Mouse (Mus musculus): Measurements from ENCODE around the gene Ghrhr. TPM values are rescaled to one million over a fixed set of nuclear protein-coding genes. Genes with fewer than 3 reads are reported as not detected.

Ghrhr gene
- polyA plus RNA-seq, 1 experiment from 2014 or later = not detected

- Histone ChIP-seq H3K27ac (no peak overlapping the region), H3K36me3 (peaks cover 1% of the 10 kb centered on the region; the same call in 1 of the 2 replicates), H3K4me3 (no peak overlapping the region), H3K4me2 (no peak overlapping the region), H3K27me3 (no peaks in the 10 kb centered on the region), H3K9ac (no peak overlapping the region), H3K4me1 (peaks cover 57% of the 10 kb centered on the region), H3K9me3 (no peaks in the 10 kb centered on the region)
- ATAC-seq (ENCODE audit: insufficient number of reproducible peaks, insufficient read depth, low FRiP score, low TSS enrichment, low read depth) = no peak
- 32% methylated on average over 5 of the region's 5 CpGs for WGBS
Observed at GRCm38 (mm10) chr6:55341688-55342087, 34.4 kb upstream of the Ghrhr start.

- Histone ChIP-seq H3K4me2 (no peak overlapping the region), H3K27ac (no peak overlapping the region), H3K4me3 (no peak overlapping the region), H3K9me3 (no peaks in the 10 kb centered on the region), H3K9ac (no peak overlapping the region), H3K4me1 (peaks cover 54% of the 10 kb centered on the region), H3K36me3 (peaks cover 7% of the 10 kb centered on the region), H3K27me3 (no peaks in the 10 kb centered on the region)
- 63% methylated on average over 9 of the region's 9 CpGs for WGBS
- ATAC-seq (ENCODE audit: insufficient number of reproducible peaks, insufficient read depth, low FRiP score, low TSS enrichment, low read depth) = no peak
Observed at GRCm38 (mm10) chr6:55342328-55342727, 33.8 kb upstream of the Ghrhr start.

- Histone ChIP-seq H3K4me2 (no peak overlapping the region), H3K9me3 (no peaks in the 10 kb centered on the region), H3K9ac (no peak overlapping the region), H3K36me3 (peaks cover 11% of the 10 kb centered on the region), H3K27me3 (no peaks in the 10 kb centered on the region), H3K4me1 (peaks cover 43% of the 10 kb centered on the region), H3K4me3 (no peak overlapping the region), H3K27ac (no peak overlapping the region)
- 86% methylated on average over 10 of the region's 10 CpGs for WGBS
- no peak for ATAC-seq (ENCODE audit: insufficient number of reproducible peaks, insufficient read depth, low FRiP score, low TSS enrichment, low read depth)
Observed at GRCm38 (mm10) chr6:55343446-55343845, 32.6 kb upstream of the Ghrhr start.

- 0 out of 2 replicates have a peak, but pooled peaks cover 1% of the 10 kb centered on the region for H3K9me3 ChIP-seq
- H3K4me2 ChIP-seq = no peak overlapping the region
- no peak for ATAC-seq (ENCODE audit: insufficient number of reproducible peaks, insufficient read depth, low FRiP score, low TSS enrichment, low read depth)
- peaks cover 33% of the 10 kb centered on the region for H3K4me1 ChIP-seq
- H3K4me3 ChIP-seq = no peak overlapping the region
- peaks cover 11% of the 10 kb centered on the region for H3K36me3 ChIP-seq
- WGBS = 83% methylated on average over 9 of the region's 9 CpGs
- no peak overlapping the region for H3K27ac ChIP-seq
- H3K9ac ChIP-seq = no peak overlapping the region
- no peaks in the 10 kb centered on the region for H3K27me3 ChIP-seq
Observed at GRCm38 (mm10) chr6:55344291-55345016, 31.6 kb upstream of the Ghrhr start.

GRCm38 (mm10) chr6:55345264-55345663, 30.8 kb upstream of the Ghrhr start:
- Histone ChIP-seq H3K4me2 (no peak overlapping the region), H3K9me3 (peaks cover 9% of the 10 kb centered on the region; the same call in 1 of the 2 replicates), H3K36me3 (peaks cover 11% of the 10 kb centered on the region), H3K27ac (no peak overlapping the region), H3K4me3 (no peak overlapping the region), H3K9ac (no peak overlapping the region), H3K4me1 (peaks cover 26% of the 10 kb centered on the region), H3K27me3 (no peaks in the 10 kb centered on the region)
- WGBS = 86% methylated on average over 10 of the region's 10 CpGs
- ATAC-seq (ENCODE audit: insufficient number of reproducible peaks, insufficient read depth, low FRiP score, low TSS enrichment, low read depth) = no peak

- Histone ChIP-seq H3K4me1 (peaks cover 14% of the 10 kb centered on the region), H3K27me3 (no peaks in the 10 kb centered on the region), H3K4me2 (no peak overlapping the region), H3K36me3 (peaks cover 11% of the 10 kb centered on the region), H3K9me3 (peaks cover 11% of the 10 kb centered on the region; the same call in 1 of the 2 replicates), H3K9ac (no peak overlapping the region), H3K27ac (no peak overlapping the region), H3K4me3 (no peak overlapping the region)
- WGBS = 86% methylated on average over 7 of the region's 7 CpGs
- ATAC-seq (ENCODE audit: insufficient number of reproducible peaks, insufficient read depth, low FRiP score, low TSS enrichment, low read depth) = no peak
Observed at GRCm38 (mm10) chr6:55346491-55346890, 29.6 kb upstream of the Ghrhr start.

- no peak for ATAC-seq (ENCODE audit: insufficient number of reproducible peaks, insufficient read depth, low FRiP score, low TSS enrichment, low read depth)
- Histone ChIP-seq H3K4me2 (no peak overlapping the region), H3K4me3 (no peak overlapping the region), H3K4me1 (peaks cover 2% of the 10 kb centered on the region; the same call in 1 of the 2 replicates), H3K36me3 (peaks cover 11% of the 10 kb centered on the region), H3K9ac (no peak overlapping the region), H3K27ac (no peak overlapping the region), H3K27me3 (no peaks in the 10 kb centered on the region), H3K9me3 (peaks cover 11% of the 10 kb centered on the region; the same call in 1 of the 2 replicates)
- 85% methylated on average over 5 of the region's 5 CpGs for WGBS
Observed at GRCm38 (mm10) chr6:55347711-55348571, 28.2 kb upstream of the Ghrhr start.

- ATAC-seq (ENCODE audit: insufficient number of reproducible peaks, insufficient read depth, low FRiP score, low TSS enrichment, low read depth) = no peak
- H3K4me2 ChIP-seq = no peak overlapping the region
- WGBS = 87% methylated on average over 4 of the region's 4 CpGs
- no peak overlapping the region for H3K27ac ChIP-seq
- no peaks in the 10 kb centered on the region for H3K4me1 ChIP-seq
- H3K27me3 ChIP-seq = no peaks in the 10 kb centered on the region
- peaks cover 11% of the 10 kb centered on the region for H3K36me3 ChIP-seq
- no peak overlapping the region for H3K4me3 ChIP-seq
- peaks cover 11% of the 10 kb centered on the region; the same call in 1 of the 2 replicates for H3K9me3 ChIP-seq
- H3K9ac ChIP-seq = no peak overlapping the region
Observed at GRCm38 (mm10) chr6:55349231-55349630, 26.9 kb upstream of the Ghrhr start.

GRCm38 (mm10) chr6:55350383-55350952, 25.6 kb upstream of the Ghrhr start:
- Histone ChIP-seq H3K4me2 (no peak overlapping the region), H3K4me1 (no peaks in the 10 kb centered on the region), H3K9me3 (peaks cover 11% of the 10 kb centered on the region; the same call in 1 of the 2 replicates), H3K27me3 (no peaks in the 10 kb centered on the region), H3K27ac (no peak overlapping the region), H3K9ac (no peak overlapping the region), H3K4me3 (no peak overlapping the region), H3K36me3 (peaks cover 11% of the 10 kb centered on the region)
- 92% methylated on average over 6 of the region's 6 CpGs for WGBS
- ATAC-seq (ENCODE audit: insufficient number of reproducible peaks, insufficient read depth, low FRiP score, low TSS enrichment, low read depth) = no peak

- WGBS = 78% methylated on average over 7 of the region's 7 CpGs
- Histone ChIP-seq H3K36me3 (peaks cover 10% of the 10 kb centered on the region), H3K4me2 (no peak overlapping the region), H3K27me3 (no peaks in the 10 kb centered on the region), H3K9me3 (peaks cover 11% of the 10 kb centered on the region; the same call in 1 of the 2 replicates), H3K4me1 (no peaks in the 10 kb centered on the region), H3K9ac (no peak overlapping the region), H3K27ac (no peak overlapping the region), H3K4me3 (no peak overlapping the region)
- ATAC-seq (ENCODE audit: insufficient number of reproducible peaks, insufficient read depth, low FRiP score, low TSS enrichment, low read depth) = no peak
Observed at GRCm38 (mm10) chr6:55351712-55352111, 24.4 kb upstream of the Ghrhr start.

- H3K4me1 ChIP-seq = peaks cover 13% of the 10 kb centered on the region; the same call in 1 of the 2 replicates
- no peak for ATAC-seq (ENCODE audit: insufficient number of reproducible peaks, insufficient read depth, low FRiP score, low TSS enrichment, low read depth)
- WGBS = 80% methylated on average over 12 of the region's 12 CpGs
Observed at GRCm38 (mm10) chr6:55353711-55354445, 22.2 kb upstream of the Ghrhr start.

More at GRCm38 (mm10) chr6:55353711-55354445, 22.2 kb upstream of the Ghrhr start:
- Histone ChIP-seq H3K27ac (no peak overlapping the region), H3K4me2 (no peak overlapping the region), H3K36me3 (no peaks in the 10 kb centered on the region), H3K9me3 (peaks cover 11% of the 10 kb centered on the region; the same call in 1 of the 2 replicates), H3K9ac (no peak overlapping the region), H3K4me3 (no peak overlapping the region), H3K27me3 (no peaks in the 10 kb centered on the region)

All from embryonic facial prominence, embryonic 13.5 days (tissue).